Mouse (Mus musculus) limb, embryonic 11.5 days (tissue): Measurements from ENCODE around the gene Cabcoco1. TPM values are rescaled to one million over a fixed set of nuclear protein-coding genes. Genes with fewer than 3 reads are reported as not detected.

Source experiments
- ATAC-seq: fragments of 200-750 bp; cut with Nextera tagmentation; 2 replicates; pipeline ENCODE4 v1.8.0; 2017; ENCODE audit warnings: low read depth; ENCODE audit not compliant: insufficient number of reproducible peaks, low FRiP score, low TSS enrichment
- DNase-seq: peaks from one replicate; pipeline ENCODE4 v3.0.0-alpha.2; 2015; ENCODE audit warnings: low spot score
- H3K27ac ChIP-seq: fragments of 300-500 bp; sonication (generic); replicated peaks from 2 replicates; pipeline ENCODE4 v1.5.1; 2014; ENCODE audit warnings: low read depth, mild to moderate bottlenecking, low read length
- H3K27me3 ChIP-seq: fragments of 300-500 bp; sonication (generic); 2 replicates; pipeline ENCODE4 v1.6.1; 2014; ENCODE audit warnings: mild to moderate bottlenecking, low read length, mixed read lengths; ENCODE audit not compliant: control insufficient read depth, insufficient read depth
- H3K36me3 ChIP-seq: fragments of 300-500 bp; sonication (generic); 2 replicates; pipeline ENCODE4 v1.6.1; 2014; ENCODE audit warnings: mild to moderate bottlenecking, low read length, moderate library complexity, mixed read lengths; ENCODE audit not compliant: control insufficient read depth, insufficient read depth
- H3K4me1 ChIP-seq: fragments of 300-500 bp; sonication (generic); 2 replicates; pipeline ENCODE4 v1.6.1; 2014; ENCODE audit warnings: low read length, mixed read lengths; ENCODE audit not compliant: control insufficient read depth, insufficient read depth
- H3K4me2 ChIP-seq: fragments of 300-500 bp; sonication (generic); 2 replicates; pipeline ENCODE4 v1.6.1; 2014; ENCODE audit warnings: low read depth, mild to moderate bottlenecking, moderate library complexity; ENCODE audit not compliant: severe bottlenecking
- H3K4me3 ChIP-seq: fragments of 300-500 bp; sonication (generic); 2 replicates; pipeline ENCODE4 v1.5.1; 2014; ENCODE audit warnings: low read depth, low read length
- H3K9ac ChIP-seq: fragments of 300-500 bp; sonication (generic); 2 replicates; pipeline ENCODE4 v1.6.1; 2014; ENCODE audit warnings: mild to moderate bottlenecking, low read length
- H3K9me3 ChIP-seq: fragments of 300-500 bp; sonication (generic); 2 replicates; pipeline ENCODE4 v1.6.1; 2016; ENCODE audit warnings: low read length; ENCODE audit not compliant: control insufficient read depth
- WGBS: fragments of 180-500 bp; shearing (Covaris S2); extraction: QIAGEN DNeasy Blood & Tissue Kit; methylation state at CpG from one replicate; pipeline ENCODE4 v1.1.7; 2014; 5-methylcytosine and 5-hydroxymethylcytosine counted together
- polyA plus RNA-seq: library from polyadenylated mRNA; unstranded; fragments of >200 nt; fragmentation: Nextera tagmentation; extraction: Ambion mirVana; gene quantifications from 2 replicates; pipeline ENCODE4 v1.2.1, GENCODE M21; 2014

Cabcoco1 gene
- 0.69 and 0.88 TPM in 2 replicates for polyA plus RNA-seq

DNA sequence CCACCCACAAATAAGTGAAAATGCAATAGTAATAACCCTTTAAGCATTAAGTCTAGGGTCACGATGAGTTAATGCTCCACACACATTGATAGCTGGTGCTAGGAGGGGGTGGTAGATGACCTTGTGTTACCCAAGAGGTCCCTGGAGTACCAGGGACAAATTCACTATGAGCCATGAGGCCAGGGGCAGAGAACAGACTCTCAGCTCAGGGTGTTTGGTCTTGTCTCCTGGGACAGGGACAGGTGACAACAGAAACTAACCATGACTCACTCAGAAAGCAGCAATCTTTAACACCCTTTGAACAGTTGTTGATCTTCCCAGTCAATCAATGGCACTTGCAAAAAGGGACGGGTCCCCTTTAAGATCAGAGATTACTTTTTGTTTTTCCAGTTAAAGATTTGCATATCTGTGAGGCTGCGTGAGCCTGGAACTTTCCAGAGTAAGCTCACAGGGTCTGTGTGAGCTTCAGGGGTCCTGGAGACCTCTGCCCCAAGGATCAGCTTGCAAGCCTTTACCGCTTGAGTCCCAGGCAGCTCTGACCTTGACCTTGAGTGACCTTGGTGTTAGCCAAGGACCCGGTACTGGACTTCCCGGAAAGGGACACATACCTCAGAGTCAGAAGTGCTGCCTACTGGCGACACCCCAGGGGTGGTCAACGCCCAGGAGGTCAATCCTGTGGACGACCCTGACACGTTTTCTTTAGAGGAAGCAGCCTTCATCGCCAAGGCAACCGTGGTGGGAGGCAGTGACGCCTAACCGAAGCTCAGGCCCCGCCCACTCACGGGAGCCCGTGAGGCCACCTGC lies at the start of gene Cabcoco1:
TSS of gene Cabcoco1 (minus strand) at position 758 of the 804 bp plus-strand sequence.
- Histone ChIP-seq H3K27me3 (no peaks in the 10 kb centered on the region), H3K4me2 (peak within 1 kb of the TSS; percentile 60), H3K4me3 (peak within 1 kb of the TSS; percentile 26), H3K9ac (no peak within 1 kb of the TSS), H3K4me1 (peaks cover 14% of the 10 kb centered on the region), H3K36me3 (no peaks in the 10 kb centered on the region), H3K27ac (peak within 1 kb of the TSS; percentile 61), H3K9me3 (no peaks in the 10 kb centered on the region)
- 10% methylated on average over 17 of the region's 17 CpGs for WGBS
- DNase-seq (peak; percentile 76), ATAC-seq (peak; percentile 60; the same call in 1 of the 2 replicates)

DNA sequence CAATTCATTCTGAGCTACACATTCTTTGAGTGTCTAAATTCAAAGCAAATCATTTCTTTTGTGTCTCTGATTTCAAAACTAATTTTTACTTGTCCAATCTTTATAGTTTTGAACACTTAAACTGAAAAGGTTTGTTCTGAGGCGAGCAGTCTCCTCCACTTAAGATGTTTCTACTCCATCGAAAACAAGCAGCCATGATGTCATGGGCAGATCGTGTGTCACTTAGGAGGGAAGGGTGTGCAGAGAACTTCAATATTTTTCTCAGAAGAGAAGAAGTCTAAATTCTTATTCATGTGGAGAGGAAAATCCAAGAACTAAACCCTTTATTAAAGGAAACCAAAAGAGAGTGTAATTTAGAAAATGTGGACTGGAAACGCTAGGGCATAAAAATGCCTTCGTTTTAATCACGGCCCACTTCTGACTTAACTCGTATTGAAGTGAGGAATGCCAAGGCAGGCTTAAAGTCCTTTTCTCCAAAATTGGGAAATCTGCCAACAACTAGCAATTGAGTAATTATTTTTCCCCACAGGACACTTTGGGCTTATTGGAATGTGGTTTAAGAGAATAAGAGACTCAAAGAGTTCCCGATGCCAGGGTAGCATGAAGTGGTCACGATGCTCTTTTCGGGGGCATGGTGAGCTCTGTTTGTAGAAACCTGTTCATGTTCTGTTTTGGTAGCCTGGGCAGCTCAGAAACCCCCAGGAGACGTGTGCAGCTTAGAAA lies 48.0 kb upstream of the Cabcoco1 start:
- no peak overlapping the region for H3K4me2 ChIP-seq
- ATAC-seq, result no peak
- H3K27me3 ChIP-seq, result no peaks in the 10 kb centered on the region
- no peak overlapping the region for H3K9ac ChIP-seq
- no peak overlapping the region for H3K4me3 ChIP-seq
- no peak for DNase-seq
- H3K4me1 ChIP-seq, result no peaks in the 10 kb centered on the region
- WGBS, result 81% methylated on average over 11 of the region's 11 CpGs
- H3K27ac ChIP-seq, result no peak overlapping the region
- H3K36me3 ChIP-seq, result no peaks in the 10 kb centered on the region
- no peaks in the 10 kb centered on the region for H3K9me3 ChIP-seq

DNA sequence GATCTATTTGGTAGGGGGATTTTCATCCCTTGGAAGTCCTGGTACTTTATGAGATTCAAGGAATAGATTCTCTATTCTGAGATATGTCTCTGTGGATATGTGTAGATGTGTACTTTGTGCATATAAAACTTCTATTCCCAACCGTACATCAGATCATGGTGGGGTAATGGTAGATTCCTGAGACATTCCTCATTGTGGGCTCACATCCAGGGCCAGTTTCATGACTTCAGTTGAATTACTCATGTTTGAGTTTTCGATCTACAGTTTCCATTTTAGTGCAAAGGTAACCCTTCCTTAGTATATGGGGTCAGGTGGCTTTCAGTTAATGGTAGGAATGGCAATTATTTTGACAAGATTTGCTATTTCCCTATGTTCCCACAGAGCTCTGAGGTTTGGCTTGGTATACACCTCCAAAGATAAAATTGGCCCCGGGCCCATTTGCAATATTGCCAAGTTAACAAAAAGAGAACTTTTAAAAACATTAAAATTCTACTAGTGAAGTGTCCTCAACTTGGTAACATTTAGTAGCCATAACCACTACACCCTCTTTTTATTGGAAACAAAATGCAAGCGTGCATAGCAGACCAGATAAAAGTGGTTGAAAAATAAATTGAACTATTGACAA lies 45.8 kb upstream of the Cabcoco1 start:
- no peak for DNase-seq
- Histone ChIP-seq H3K4me1 (no peaks in the 10 kb centered on the region), H3K4me3 (no peak overlapping the region), H3K9me3 (no peaks in the 10 kb centered on the region), H3K4me2 (no peak overlapping the region), H3K9ac (no peak overlapping the region), H3K36me3 (no peaks in the 10 kb centered on the region), H3K27ac (no peak overlapping the region), H3K27me3 (no peaks in the 10 kb centered on the region)
- 88% methylated on average over 4 of the region's 4 CpGs for WGBS
- no peak for ATAC-seq

DNA sequence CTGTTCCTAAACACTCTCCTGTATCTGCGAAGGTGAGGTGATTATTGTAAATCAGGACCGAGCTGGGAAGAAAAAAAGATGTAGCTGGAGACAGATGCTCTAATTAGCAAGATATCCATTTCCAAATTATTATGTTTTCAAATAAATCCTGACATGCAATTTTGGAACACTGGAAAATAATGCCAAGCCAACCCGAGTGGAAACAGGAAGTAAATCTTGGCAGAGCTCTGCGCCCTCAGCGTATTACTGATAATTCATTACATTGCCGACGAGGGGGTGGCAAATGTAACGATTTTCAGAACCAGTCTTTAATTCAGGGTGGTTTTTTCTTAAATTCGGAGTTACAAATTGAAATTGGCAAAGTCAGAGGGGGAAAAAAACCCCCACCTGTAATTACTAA lies 35.6 kb upstream of the Cabcoco1 start:
- Histone ChIP-seq H3K4me2 (no peak overlapping the region), H3K9ac (no peak overlapping the region), H3K4me1 (no peaks in the 10 kb centered on the region), H3K9me3 (no peaks in the 10 kb centered on the region), H3K27me3 (no peaks in the 10 kb centered on the region), H3K36me3 (no peaks in the 10 kb centered on the region), H3K4me3 (no peak overlapping the region), H3K27ac (no peak overlapping the region)
- DNase-seq, result no peak
- ATAC-seq, result no peak
- 86% methylated on average over 9 of the region's 9 CpGs for WGBS

DNA sequence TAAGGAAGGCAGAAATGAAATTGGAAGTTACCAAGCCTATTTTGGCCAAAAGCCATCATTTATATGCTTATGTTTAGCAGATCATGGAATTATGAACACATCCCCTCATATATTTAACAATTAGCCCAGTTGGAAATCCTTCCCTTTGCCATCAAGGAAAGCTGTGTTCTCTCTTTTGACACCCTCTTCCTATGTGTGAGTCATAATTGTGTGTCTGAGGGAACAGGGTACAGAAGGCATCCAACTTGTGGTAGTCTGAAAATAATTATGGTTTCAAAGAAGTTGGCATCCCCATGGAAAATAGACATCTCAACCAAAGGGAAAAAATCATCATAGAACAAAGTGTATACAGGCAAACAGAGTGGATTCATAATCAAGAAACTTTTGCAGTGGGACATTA lies 26.5 kb upstream of the Cabcoco1 start:
- DNase-seq, result no peak
- no peaks in the 10 kb centered on the region for H3K27me3 ChIP-seq
- H3K36me3 ChIP-seq, result no peaks in the 10 kb centered on the region
- H3K4me2 ChIP-seq, result no peak overlapping the region
- no peak overlapping the region for H3K4me3 ChIP-seq
- H3K9ac ChIP-seq, result no peak overlapping the region
- no peaks in the 10 kb centered on the region for H3K4me1 ChIP-seq
- ATAC-seq, result no peak
- no peaks in the 10 kb centered on the region for H3K9me3 ChIP-seq
- no peak overlapping the region for H3K27ac ChIP-seq

DNA sequence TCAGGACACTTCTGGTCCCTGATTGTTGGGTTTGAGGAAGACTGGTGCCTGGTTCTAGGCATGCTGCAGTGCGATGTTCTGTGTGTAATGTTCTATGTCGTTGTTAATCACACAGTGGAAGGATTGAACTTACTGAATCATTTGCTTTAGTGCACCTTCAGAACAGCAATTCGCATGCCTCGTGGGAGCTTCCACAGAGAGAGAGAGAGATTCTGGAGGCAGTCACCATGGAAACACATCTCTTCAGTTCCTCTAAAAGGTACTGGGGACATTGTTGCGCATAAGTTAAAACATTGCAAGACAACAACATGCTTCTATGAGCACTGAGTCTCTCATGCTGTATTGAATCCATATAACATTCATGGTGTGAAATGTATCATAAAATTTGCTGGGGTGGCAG lies 20.6 kb upstream of the Cabcoco1 start:
- no peaks in the 10 kb centered on the region for H3K36me3 ChIP-seq
- H3K4me1 ChIP-seq, result no peaks in the 10 kb centered on the region
- H3K27ac ChIP-seq, result no peak overlapping the region
- ATAC-seq, result no peak
- H3K4me3 ChIP-seq, result no peak overlapping the region
- no peak for DNase-seq
- no peaks in the 10 kb centered on the region for H3K9me3 ChIP-seq
- H3K4me2 ChIP-seq, result no peak overlapping the region
- no peaks in the 10 kb centered on the region for H3K27me3 ChIP-seq
- 96% methylated on average over 5 of the region's 5 CpGs for WGBS
- no peak overlapping the region for H3K9ac ChIP-seq

DNA sequence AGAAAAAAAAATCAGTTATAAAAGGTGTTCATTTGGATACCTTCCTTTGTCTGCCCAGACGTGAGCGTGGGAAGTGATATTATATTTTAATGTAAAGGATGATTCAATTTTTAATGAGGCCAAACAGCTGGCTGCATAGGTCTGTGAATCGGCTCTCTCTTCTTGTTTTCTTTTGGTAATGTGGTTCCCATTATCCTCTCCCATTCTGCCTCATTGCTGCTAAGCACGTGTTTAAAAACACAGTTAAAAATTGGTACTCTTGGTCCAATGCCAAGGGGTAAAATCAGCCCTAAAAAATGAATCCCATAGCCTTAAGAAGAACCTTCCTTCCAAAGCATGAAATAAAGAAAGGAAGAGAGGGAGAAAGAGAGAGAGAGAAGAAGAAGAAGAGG lies 17.1 kb upstream of the Cabcoco1 start:
- H3K9ac ChIP-seq, result no peak overlapping the region
- H3K27ac ChIP-seq, result no peak overlapping the region
- H3K36me3 ChIP-seq, result no peaks in the 10 kb centered on the region
- H3K4me1 ChIP-seq, result no peaks in the 10 kb centered on the region
- ATAC-seq (no peak), DNase-seq (no peak)
- no peaks in the 10 kb centered on the region for H3K9me3 ChIP-seq
- H3K27me3 ChIP-seq, result no peaks in the 10 kb centered on the region
- 56% methylated on average over 4 of the region's 4 CpGs for WGBS
- H3K4me2 ChIP-seq, result no peak overlapping the region
- H3K4me3 ChIP-seq, result no peak overlapping the region

DNA sequence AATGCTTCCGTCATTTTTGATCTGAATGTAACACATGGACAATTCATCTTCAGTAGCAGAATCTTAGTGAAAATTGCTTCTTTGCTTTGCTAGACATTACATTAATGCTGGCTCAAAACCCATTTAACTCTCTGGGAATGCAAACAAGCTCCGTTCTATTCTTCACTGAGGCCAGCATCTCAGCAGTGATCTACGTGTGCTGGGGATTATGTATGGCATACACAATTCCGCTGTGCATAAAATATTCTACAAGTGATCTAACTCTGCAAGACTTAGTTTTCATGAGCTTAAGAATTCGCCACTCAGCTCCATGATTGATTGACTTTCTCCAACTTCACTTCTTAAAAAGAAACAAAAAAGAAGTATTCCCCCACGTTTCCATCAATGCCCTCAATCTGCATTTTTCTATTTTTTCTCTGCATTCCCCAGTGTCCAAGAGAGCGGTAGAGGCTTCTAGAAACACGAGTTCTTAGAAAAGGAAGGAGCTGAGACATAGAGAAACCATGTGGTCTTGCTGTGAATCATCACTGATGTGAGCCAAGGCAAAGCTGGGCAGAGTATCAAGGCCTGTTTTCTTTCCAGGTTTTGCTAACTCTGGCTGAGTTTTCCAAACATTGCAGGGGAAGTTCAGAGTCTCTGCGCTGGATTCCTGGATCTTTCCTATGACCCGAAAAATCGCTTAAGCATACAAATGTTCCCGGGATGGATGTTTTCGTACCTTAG lies 16.6 kb upstream of the Cabcoco1 start:
- H3K4me1 ChIP-seq, result no peaks in the 10 kb centered on the region
- no peak overlapping the region for H3K4me2 ChIP-seq
- no peak for DNase-seq
- H3K4me3 ChIP-seq, result no peak overlapping the region
- no peak overlapping the region for H3K27ac ChIP-seq
- H3K9me3 ChIP-seq, result no peaks in the 10 kb centered on the region
- ATAC-seq, result no peak
- WGBS, result 82% methylated on average over 13 of the region's 13 CpGs
- H3K27me3 ChIP-seq, result no peaks in the 10 kb centered on the region
- H3K36me3 ChIP-seq, result no peaks in the 10 kb centered on the region
- H3K9ac ChIP-seq, result no peak overlapping the region
